Mouse (Mus musculus) layer of hippocampus, postnatal 36 days (tissue): Measurements from ENCODE around the gene Olfr1377. TPM values are rescaled to one million over a fixed set of nuclear protein-coding genes. Genes with fewer than 3 reads are reported as not detected.

Experiments
- total RNA-seq, 2 experiments: library from RNA; stranded (reverse); gene quantifications; 2 replicates each; pipeline ENCODE4 v1.2.3; 2021

Olfr1377 gene
- total RNA-seq, 2 experiments from 2014 or later = not detected

Other genes with a start within 250 kb of the Olfr1377 start
- gene Zfp354c, start 154.2 kb upstream of the Olfr1377 start, total RNA-seq = 10 to 100 TPM; 51.4 to 52.3 TPM
- 1 to 10 TPM; 3.3 to 5.0 TPM for gene Zfp879, start 140.4 kb upstream of the Olfr1377 start, total RNA-seq
- gene Grm6, start 131.3 kb upstream of the Olfr1377 start, total RNA-seq = not detected
- 1 to 10 TPM; 6.7 to 7.0 TPM for gene Zfp454, start 94.3 kb upstream of the Olfr1377 start, total RNA-seq
- 10 to 100 TPM; 17.6 to 19.5 TPM for gene Zfp2, start 65.8 kb upstream of the Olfr1377 start, total RNA-seq
- gene Zfp354b, start 50.3 kb upstream of the Olfr1377 start, total RNA-seq = 1 to 10 TPM; 6.5 to 7.4 TPM
- not detected for gene 4933414I15Rik, start 38.2 kb upstream of the Olfr1377 start, total RNA-seq
- not detected for gene Prop1, start 28.2 kb upstream of the Olfr1377 start, total RNA-seq
- not detected for gene Olfr1378, start 15.4 kb upstream of the Olfr1377 start, total RNA-seq
- not detected for gene Olfr51, start 21.6 kb downstream of the Olfr1377 start, total RNA-seq
- gene Olfr54, start 32.3 kb downstream of the Olfr1377 start, total RNA-seq = not detected
- not detected for gene Olfr1375, start 66.1 kb downstream of the Olfr1377 start, total RNA-seq
- gene Zfp354a, start 77.3 kb downstream of the Olfr1377 start, total RNA-seq = 1 to 10 TPM; 8.2 to 8.5 TPM
- gene Gm12569, start 238.5 kb downstream of the Olfr1377 start, total RNA-seq = not detected